Mouse (Mus musculus) embryonic facial prominence, embryonic 14.5 days (tissue): Measurements from ENCODE around the gene Cdh23. TPM values are rescaled to one million over a fixed set of nuclear protein-coding genes. Genes with fewer than 3 reads are reported as not detected.

Source experiments
- ATAC-seq: fragments of 200-750 bp; cut with Nextera tagmentation; 2 replicates; pipeline ENCODE4 v1.8.0; 2017; ENCODE audit warnings: low read depth, moderate number of reproducible peaks, moderate TSS enrichment
- DNase-seq: peaks from one replicate; pipeline ENCODE4 v3.0.0-alpha.2; 2015; ENCODE audit warnings: low spot score
- H3K27ac ChIP-seq: fragments of 300-500 bp; sonication (generic); replicated peaks from 2 replicates; pipeline ENCODE4 v1.5.1; 2014; ENCODE audit warnings: low read depth, mild to moderate bottlenecking, low read length, moderate library complexity
- H3K27me3 ChIP-seq: fragments of 300-500 bp; sonication (generic); replicated peaks from 2 replicates; pipeline ENCODE4 v1.6.1; 2014; ENCODE audit warnings: low read length; ENCODE audit not compliant: control insufficient read depth, insufficient read depth
- H3K36me3 ChIP-seq: fragments of 300-500 bp; sonication (generic); 2 replicates; pipeline ENCODE4 v1.6.1; 2014; ENCODE audit warnings: low read length, mixed read lengths; ENCODE audit not compliant: control insufficient read depth, insufficient read depth
- H3K4me1 ChIP-seq: fragments of 300-500 bp; sonication (generic); 2 replicates; pipeline ENCODE4 v1.6.1; 2014; ENCODE audit warnings: antibody characterized with exemption, low read length; ENCODE audit not compliant: control insufficient read depth, insufficient read depth
- H3K4me2 ChIP-seq: fragments of 300-500 bp; sonication (generic); 2 replicates; pipeline ENCODE4 v1.6.1; 2014; ENCODE audit warnings: low read depth, mild to moderate bottlenecking, low read length, moderate library complexity, mixed read lengths
- H3K4me3 ChIP-seq: fragments of 300-500 bp; sonication (generic); 2 replicates; pipeline ENCODE4 v1.5.1; 2014; ENCODE audit warnings: low read depth, mild to moderate bottlenecking, low read length
- H3K9ac ChIP-seq: fragments of 300-500 bp; sonication (generic); 2 replicates; pipeline ENCODE4 v1.6.1; 2014; ENCODE audit warnings: low read depth, mild to moderate bottlenecking, low read length, moderate library complexity, mixed read lengths
- H3K9me3 ChIP-seq: fragments of 300-500 bp; sonication (generic); 2 replicates; pipeline ENCODE4 v1.6.1; 2016; ENCODE audit warnings: low read length; ENCODE audit not compliant: control insufficient read depth
- WGBS: fragments of 180-500 bp; shearing (Covaris S2); extraction: QIAGEN DNeasy Blood & Tissue Kit; methylation state at CpG from one replicate; pipeline ENCODE4 v1.1.7; 2014; 5-methylcytosine and 5-hydroxymethylcytosine counted together
- polyA plus RNA-seq: library from polyadenylated mRNA; unstranded; fragments of >200 nt; fragmentation: Nextera tagmentation; extraction: Ambion mirVana; gene quantifications from 2 replicates; pipeline ENCODE4 v1.2.1, GENCODE M21; 2014

The Cdh23 gene
- polyA plus RNA-seq, 1 experiment from 2014 or later, result 1.0 TPM

DNA sequence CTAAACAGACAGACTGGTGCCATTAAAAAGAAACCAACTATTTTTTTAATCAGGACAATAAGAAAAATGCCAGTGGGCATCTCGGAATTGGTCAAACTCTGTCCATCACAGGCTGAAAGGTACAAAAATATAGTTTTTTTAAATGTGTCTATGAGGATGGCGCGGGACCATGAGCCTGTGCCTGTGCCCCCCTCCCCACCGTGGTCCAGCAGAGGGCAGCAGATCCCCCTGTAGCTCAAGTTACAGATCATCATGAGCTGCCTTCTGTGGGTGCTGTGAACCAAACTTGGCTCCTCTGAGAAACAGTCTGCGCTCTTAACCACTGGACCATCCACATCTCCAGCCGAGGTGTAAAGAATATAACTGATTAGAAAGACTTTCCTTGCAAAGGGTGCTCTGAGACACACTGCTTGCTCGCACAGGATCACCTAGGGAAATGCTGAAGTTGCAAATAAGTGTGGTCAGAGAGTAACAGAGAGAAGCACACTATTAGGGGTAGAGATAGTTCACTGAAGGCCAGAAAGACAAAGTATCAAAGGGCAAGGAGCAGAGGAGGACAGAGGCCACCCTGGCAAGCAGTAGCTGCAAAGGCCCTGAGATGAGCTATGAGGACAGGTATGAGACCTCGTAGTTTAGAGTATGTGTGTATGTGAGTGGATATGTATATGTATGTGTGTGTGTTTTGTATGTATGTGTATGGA lies 74.7 kb downstream of the Cdh23 start:
- DNase-seq (no peak), ATAC-seq (no peak)
- Histone ChIP-seq H3K9ac (no peak overlapping the region), H3K4me2 (no peak overlapping the region), H3K4me3 (no peak overlapping the region), H3K36me3 (no peaks in the 10 kb centered on the region), H3K27me3 (no peaks in the 10 kb centered on the region), H3K4me1 (no peaks in the 10 kb centered on the region), H3K27ac (no peak overlapping the region), H3K9me3 (no peaks in the 10 kb centered on the region)
- WGBS, result 85% methylated on average over 8 of the region's 8 CpGs

DNA sequence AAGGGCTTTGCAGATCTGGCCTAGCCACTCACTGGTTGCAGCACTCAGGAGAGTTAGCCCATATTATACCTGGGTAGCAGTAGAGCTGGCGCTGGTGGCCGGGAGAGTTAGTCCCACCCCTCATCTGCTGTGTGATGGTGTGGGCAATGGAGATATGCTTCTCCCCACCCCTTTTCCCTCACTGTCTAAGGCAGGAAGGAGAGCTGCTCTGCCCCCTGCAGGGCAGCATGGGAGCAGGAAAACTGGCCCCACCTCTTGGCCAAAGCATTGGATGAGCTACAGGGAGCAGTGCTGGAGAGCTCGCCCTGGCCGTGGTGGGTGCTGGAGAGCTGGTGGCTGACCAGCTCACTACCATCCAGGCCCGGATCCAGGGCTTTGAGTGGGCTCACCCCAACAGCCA lies 80.4 kb downstream of the Cdh23 start:
- ATAC-seq (no peak), DNase-seq (no peak)
- no peaks in the 10 kb centered on the region for H3K4me1 ChIP-seq
- no peak overlapping the region for H3K9ac ChIP-seq
- no peaks in the 10 kb centered on the region for H3K36me3 ChIP-seq
- H3K4me3 ChIP-seq, result no peak overlapping the region
- H3K4me2 ChIP-seq, result no peak overlapping the region
- no peak overlapping the region for H3K27ac ChIP-seq
- H3K9me3 ChIP-seq, result no peaks in the 10 kb centered on the region
- H3K27me3 ChIP-seq, result no peaks in the 10 kb centered on the region
- 61% methylated on average over 5 of the region's 5 CpGs for WGBS

DNA sequence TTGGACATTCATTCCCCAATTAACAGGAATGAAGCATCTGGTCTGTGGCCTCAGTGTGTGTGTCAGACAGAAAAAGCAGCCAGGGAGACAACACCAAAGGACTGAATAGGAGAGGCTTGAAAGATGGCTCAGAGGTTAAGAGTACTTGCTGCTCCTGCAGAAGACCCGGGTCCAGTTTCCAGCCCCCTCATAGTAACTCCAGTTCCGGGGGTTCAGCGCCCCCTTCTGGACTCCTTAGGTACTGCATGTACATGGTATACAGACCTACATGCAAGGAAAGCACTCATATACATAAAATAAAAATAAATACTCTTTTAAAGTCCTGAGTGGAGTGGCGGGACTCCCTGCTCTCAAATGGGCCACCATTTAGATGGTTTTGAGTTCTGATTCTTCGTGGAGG lies 83.4 kb downstream of the Cdh23 start:
- H3K4me1 ChIP-seq, result no peaks in the 10 kb centered on the region
- H3K9me3 ChIP-seq, result no peaks in the 10 kb centered on the region
- DNase-seq (no peak), ATAC-seq (no peak)
- no peak overlapping the region for H3K4me3 ChIP-seq
- no peak overlapping the region for H3K27ac ChIP-seq
- WGBS, result 18% methylated on average over 5 of the region's 5 CpGs
- no peaks in the 10 kb centered on the region for H3K27me3 ChIP-seq
- H3K4me2 ChIP-seq, result no peak overlapping the region
- H3K9ac ChIP-seq, result no peak overlapping the region
- no peaks in the 10 kb centered on the region for H3K36me3 ChIP-seq

DNA sequence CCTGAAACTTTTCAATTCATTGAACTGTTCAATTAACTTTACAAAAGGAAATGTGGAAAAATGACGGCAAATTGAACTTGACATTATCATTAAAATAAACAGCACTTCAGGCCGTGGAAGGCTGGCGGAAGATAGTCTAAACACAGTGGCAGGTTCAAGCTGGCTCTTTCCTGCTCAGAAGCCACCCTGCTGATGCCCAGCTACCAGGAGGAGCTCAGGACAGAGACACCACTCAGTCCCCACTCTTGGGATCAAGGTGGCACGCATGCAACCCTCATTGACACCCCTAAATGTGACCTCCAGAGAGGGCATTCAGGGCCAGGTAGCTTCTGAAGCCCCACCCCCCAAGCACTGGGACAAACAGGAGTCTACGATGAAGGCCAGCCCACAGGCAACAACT lies 89.1 kb downstream of the Cdh23 start:
- Histone ChIP-seq H3K27me3 (no peaks in the 10 kb centered on the region), H3K36me3 (no peaks in the 10 kb centered on the region), H3K27ac (no peak overlapping the region), H3K4me1 (no peaks in the 10 kb centered on the region), H3K9me3 (no peaks in the 10 kb centered on the region), H3K9ac (no peak overlapping the region), H3K4me3 (no peak overlapping the region), H3K4me2 (no peak overlapping the region)
- DNase-seq (no peak), ATAC-seq (no peak)
- WGBS, result 71% methylated on average over 5 of the region's 5 CpGs

DNA sequence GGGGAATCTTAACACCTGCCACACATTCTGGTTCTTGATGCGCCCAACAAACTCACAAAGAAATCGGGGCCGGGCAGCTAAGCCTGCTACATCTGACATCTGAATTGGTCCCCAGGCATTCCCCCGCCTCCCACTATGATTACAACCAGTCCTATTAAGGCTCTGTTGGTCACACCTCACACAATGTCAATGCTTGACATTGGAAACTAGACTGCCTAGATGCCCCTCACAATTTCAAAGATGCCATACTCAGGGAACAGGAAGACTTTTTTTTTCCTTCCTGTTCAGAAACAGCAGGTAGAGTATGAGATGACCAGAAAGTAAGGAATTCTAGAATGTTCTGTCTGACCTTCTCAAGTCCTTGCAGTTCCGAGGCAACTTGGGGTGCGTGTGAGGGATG lies 89.6 kb downstream of the Cdh23 start:
- no peak for DNase-seq
- H3K4me2 ChIP-seq, result no peak overlapping the region
- no peak for ATAC-seq
- WGBS, result 89% methylated on average over 6 of the region's 6 CpGs
- H3K36me3 ChIP-seq, result no peaks in the 10 kb centered on the region
- H3K4me3 ChIP-seq, result no peak overlapping the region
- H3K4me1 ChIP-seq, result no peaks in the 10 kb centered on the region
- H3K9me3 ChIP-seq, result no peaks in the 10 kb centered on the region
- no peak overlapping the region for H3K9ac ChIP-seq
- H3K27ac ChIP-seq, result no peak overlapping the region
- no peaks in the 10 kb centered on the region for H3K27me3 ChIP-seq

DNA sequence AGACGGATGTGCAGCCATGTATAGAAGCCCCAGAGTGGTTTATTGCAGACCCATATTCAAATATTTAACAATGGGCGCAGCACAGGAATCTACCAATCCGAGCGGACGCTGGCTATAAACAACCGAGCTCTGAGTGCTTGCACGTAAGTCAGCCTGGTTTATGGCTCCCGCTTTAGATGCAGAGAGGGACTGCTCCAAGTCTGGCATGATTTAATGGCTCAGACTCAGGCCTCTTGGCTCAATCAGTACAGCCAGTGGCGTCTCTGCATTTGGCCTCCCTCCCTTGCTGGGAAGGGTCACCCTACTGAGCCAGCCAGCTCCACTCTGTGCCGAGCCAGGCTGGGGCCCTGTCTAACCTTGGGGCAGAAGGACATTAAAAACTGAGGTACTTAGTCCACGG lies 94.1 kb downstream of the Cdh23 start:
- Histone ChIP-seq H3K27me3 (no peaks in the 10 kb centered on the region), H3K9me3 (no peaks in the 10 kb centered on the region), H3K4me3 (no peak overlapping the region), H3K27ac (no peak overlapping the region), H3K4me2 (no peak overlapping the region), H3K9ac (no peak overlapping the region), H3K4me1 (no peaks in the 10 kb centered on the region), H3K36me3 (no peaks in the 10 kb centered on the region)
- no peak for DNase-seq
- ATAC-seq, result no peak
- WGBS, result 83% methylated on average over 10 of the region's 11 CpGs

DNA sequence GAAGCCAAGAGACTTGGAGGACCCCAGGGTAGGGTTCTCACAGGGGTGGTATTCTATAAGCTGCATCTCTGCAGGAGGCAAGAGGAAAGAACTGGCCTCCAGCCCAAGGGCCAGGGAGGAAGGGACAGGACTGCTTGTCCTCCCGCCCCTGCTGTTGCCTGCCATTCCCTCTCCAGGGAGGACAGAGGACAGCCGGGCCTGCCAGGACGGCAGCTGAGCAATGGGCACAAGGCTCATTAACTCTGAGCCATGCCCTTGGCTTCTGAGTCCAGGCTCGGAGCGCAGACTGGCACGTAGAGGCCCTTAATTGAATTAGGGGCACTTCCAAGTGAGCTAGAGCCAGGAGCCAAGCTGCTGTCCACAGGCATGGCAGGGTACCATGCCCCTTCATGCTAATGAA lies 101.1 kb downstream of the Cdh23 start:
- no peaks in the 10 kb centered on the region for H3K36me3 ChIP-seq
- H3K4me2 ChIP-seq, result no peak overlapping the region
- H3K4me3 ChIP-seq, result no peak overlapping the region
- no peaks in the 10 kb centered on the region for H3K4me1 ChIP-seq
- 76% methylated on average over 6 of the region's 6 CpGs for WGBS
- ATAC-seq (no peak), DNase-seq (no peak)
- no peaks in the 10 kb centered on the region for H3K9me3 ChIP-seq
- no peak overlapping the region for H3K27ac ChIP-seq
- no peak overlapping the region for H3K9ac ChIP-seq
- H3K27me3 ChIP-seq, result no peaks in the 10 kb centered on the region

DNA sequence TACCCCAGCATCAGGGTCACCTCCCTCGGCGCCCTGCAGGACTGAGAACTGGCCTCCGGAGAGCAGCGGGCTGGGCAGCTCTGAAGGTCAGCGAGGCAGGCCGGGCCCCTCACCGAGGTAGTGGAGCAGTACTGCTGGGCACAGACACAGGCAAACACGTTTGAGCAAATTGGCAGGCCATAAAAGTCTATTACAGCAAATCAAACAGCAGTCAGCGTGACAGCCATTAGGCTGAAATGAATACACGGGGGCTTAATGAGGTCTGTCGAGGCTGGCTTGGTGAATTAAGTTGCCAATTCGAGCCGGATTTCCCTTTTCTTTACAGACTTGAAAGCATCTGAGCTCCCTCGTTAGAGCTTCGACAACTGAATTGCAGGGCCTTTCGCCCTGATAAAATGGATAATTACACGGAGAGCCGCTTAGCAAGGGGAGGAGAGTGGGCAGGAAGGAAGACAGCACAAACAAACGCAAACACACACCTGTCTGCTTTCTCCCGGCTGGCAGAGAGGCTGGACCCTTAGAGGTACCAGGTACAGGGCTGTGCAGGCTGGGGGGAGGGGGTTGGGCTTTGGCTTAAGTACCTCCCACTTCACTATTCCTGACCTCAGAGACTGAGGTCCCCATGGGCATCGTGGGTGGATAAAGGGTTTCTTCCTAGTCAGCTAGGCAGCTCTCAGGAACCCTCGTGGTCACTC lies 103.3 kb downstream of the Cdh23 start:
- WGBS, result 33% methylated on average over 22 of the region's 22 CpGs
- Histone ChIP-seq H3K4me3 (no peak overlapping the region), H3K27ac (no peak overlapping the region), H3K9ac (no peak overlapping the region), H3K4me1 (no peaks in the 10 kb centered on the region), H3K36me3 (no peaks in the 10 kb centered on the region), H3K4me2 (no peak overlapping the region), H3K27me3 (no peaks in the 10 kb centered on the region), H3K9me3 (no peaks in the 10 kb centered on the region)
- DNase-seq, result peak; percentile 34
- no peak for ATAC-seq

DNA sequence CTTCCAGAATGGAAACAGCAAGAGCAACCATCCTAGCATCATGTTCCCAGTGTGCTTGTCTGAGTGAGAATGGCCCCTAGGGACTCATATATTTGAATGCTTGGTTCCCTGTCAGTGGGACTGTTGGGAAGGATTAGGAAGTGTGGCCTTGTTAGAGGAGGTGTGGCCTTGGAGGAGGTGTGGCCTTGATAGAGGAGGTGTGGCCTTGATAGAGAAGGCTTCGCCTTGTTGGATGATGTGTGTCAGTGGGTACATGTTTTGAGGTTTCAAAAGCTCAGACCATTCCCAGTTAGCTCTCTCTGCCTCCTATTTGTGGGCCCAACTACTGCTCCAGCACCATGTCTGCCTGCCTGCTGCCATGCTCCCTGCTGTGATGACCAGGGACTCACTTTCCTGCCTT lies 105.0 kb downstream of the Cdh23 start:
- no peak for DNase-seq
- Histone ChIP-seq H3K4me1 (no peaks in the 10 kb centered on the region), H3K36me3 (no peaks in the 10 kb centered on the region), H3K4me3 (no peak overlapping the region), H3K4me2 (no peak overlapping the region), H3K27ac (no peak overlapping the region), H3K27me3 (no peaks in the 10 kb centered on the region), H3K9ac (no peak overlapping the region), H3K9me3 (no peaks in the 10 kb centered on the region)
- no peak for ATAC-seq
- 62% methylated on average over 1 of the region's 1 CpGs for WGBS
